ENCODE assay signal across 8 mouse cellular contexts in genomic region chr7:19940256-19940655, GRCm38 (mm10). TPM values are rescaled to one million over a fixed set of nuclear protein-coding genes. Genes with fewer than 3 reads are reported as not detected.
A peak's percentile ranks its signal among the peaks of the same experiment; 100 is the strongest.
DNase-seq lines count a peak whose midpoint lies in the region.

No protein-coding gene starts in this region.

- intact Hi-C loops in left cerebral cortex, postnatal 14 days (cut with DNase I), result no loop called here

- peak; percentile 62 for DNase-seq in 3134 (ENCODE audit: extremely low read depth, insufficient read length, low spot score)
- DNase-seq in heart, adult 9 months (ENCODE audit: low spot score in 2 of 2), result peak; percentile 50 to 57
- peak; percentile 37 to 39 for DNase-seq in kidney, adult 8-10 months
- peak; percentile 75 for DNase-seq in lung, postnatal 25 days (ENCODE audit: low spot score)
- no peak for DNase-seq in frontal cortex, postnatal 25 days (ENCODE audit: low spot score in 2 of 2)
- no peak for DNase-seq in frontal cortex, postnatal 36 days (ENCODE audit: low spot score in 2 of 2)
- no peak for DNase-seq in left cerebral cortex, postnatal 14 days (ENCODE audit: low spot score in 2 of 2)
- DNase-seq in adrenal gland, postnatal 4 days (ENCODE audit: low spot score in 2 of 2), result no peak

RNA-seq across cellular contexts. Expression of gene Igsf23, which starts 10.3 kb away (rescaled TPM):
- not detected for total RNA-seq in left cerebral cortex, postnatal 14 days (2021)
- under 1 TPM in 1 of 2 experiments, not detected in 1; 0.28 TPM for total RNA-seq in adrenal gland, postnatal 4 days (2021)

RNA-seq across cellular contexts. Expression of gene Pvr, which starts 19.3 kb away (rescaled TPM):
- 10 to 100 TPM; 10.1 to 11.4 TPM for total RNA-seq in left cerebral cortex, postnatal 14 days (2021)
- total RNA-seq in adrenal gland, postnatal 4 days (2021), result 10 to 100 TPM; 21.6 to 22.0 TPM

RNA-seq across cellular contexts. Expression of gene Ceacam20, which starts 25.0 kb away (rescaled TPM):
- not detected for total RNA-seq in left cerebral cortex, postnatal 14 days (2021)
- total RNA-seq in adrenal gland, postnatal 4 days (2021), result not detected

RNA-seq across cellular contexts. Expression of gene Nlrp9b, which starts 51.0 kb away (rescaled TPM):
- not detected for total RNA-seq in left cerebral cortex, postnatal 14 days (2021)
- total RNA-seq in adrenal gland, postnatal 4 days (2021), result not detected

RNA-seq across cellular contexts. Expression of gene Ceacam19, which starts 52.5 kb away (rescaled TPM):
- total RNA-seq in left cerebral cortex, postnatal 14 days (2021), result not detected
- total RNA-seq in adrenal gland, postnatal 4 days (2021), result not detected

Comparison
In these comparisons a context has a peak if more than half of its experiments do, and no peak if none do; other contexts are left out.
1. DNase-seq: peak in 3134 (single experiment), heart, adult 9 months (2 of 2), kidney, adult 8-10 months (2 of 2) and lung, postnatal 25 days (single experiment); none in frontal cortex, postnatal 25 days (0 of 2), frontal cortex, postnatal 36 days (0 of 2), left cerebral cortex, postnatal 14 days (0 of 2) and adrenal gland, postnatal 4 days (0 of 2).